Mouse (Mus musculus) c-Kit-positive CD71-positive TER-119-negative erythroid progenitor cells, embryonic 14.5 days (primary cell): ENCODE results near the gene Stk26.

Experiments
- DNase-seq: peaks from one replicate; pipeline ENCODE4 v3.0.0-alpha.2; 2013; ENCODE audit warnings: low read depth

Stk26 gene

GRCm38 (mm10) chrX:50926893-50927545 is 86.2 kb downstream of the Stk26 start:
- DNase-seq = peak; percentile 46

- DNase-seq = no peak
These were observed 89.5 kb downstream of the Stk26 start for GRCm38 (mm10) chrX:50930309-50930708.

GRCm38 (mm10) chrX:50937117-50937516 is 96.3 kb downstream of the Stk26 start:
- DNase-seq = no peak

- no peak for DNase-seq
These were observed 101.8 kb downstream of the Stk26 start, which contains the start of gene Frmd7 for GRCm38 (mm10) chrX:50942610-50943009. TSS of gene Frmd7 (minus strand) at chrX:50942710.
